Comparison of ENCODE assay signal across 17 mouse cellular contexts in the genomic region with DNA sequence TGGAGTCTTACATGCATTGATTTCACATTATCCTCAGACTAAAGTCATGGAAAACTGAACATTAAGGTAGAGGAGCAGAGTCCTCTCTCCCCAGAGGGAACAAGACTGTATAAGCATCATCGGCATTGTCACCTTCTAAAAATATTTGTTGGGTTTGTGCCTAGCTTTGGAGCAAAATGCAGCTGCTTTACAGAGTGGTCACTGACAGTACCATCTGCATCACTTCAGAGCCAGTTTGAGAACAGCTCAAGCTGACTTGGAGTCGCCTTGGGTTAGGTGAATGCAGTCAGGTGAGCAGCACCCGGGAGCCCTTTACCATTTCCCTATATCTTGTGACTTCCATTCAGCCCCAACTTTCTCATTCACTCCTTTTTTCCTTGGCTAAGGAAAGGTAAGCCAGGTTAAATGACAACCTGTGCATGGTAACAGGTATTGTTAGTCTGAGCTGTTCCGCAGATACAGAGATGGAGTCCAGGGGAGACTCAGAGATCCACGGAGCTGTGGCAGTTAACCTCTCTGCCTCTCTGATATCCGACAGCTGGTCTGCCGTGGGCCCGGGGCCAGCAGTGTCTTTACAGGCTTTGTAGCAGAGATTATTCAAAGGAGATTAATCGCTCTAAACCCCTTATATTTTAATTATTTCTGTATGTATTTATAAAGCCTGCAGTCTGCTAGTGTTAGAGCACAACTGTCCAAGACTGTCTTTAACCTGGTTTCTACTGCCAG.
DNase-seq lines count a peak whose midpoint lies in the region; ATAC-seq and TF ChIP-seq lines count a peak whose summit lies in the region.
"Had no signal": no experiment of that assay in that cellular context is flagged by ENCODE, and none has a peak within 500 bp of the region (broad histone marks: within the 10 kb centered on the region; RNA-seq: fewer than 3 reads in every experiment).

No protein-coding gene starts in this region.

- TF ChIP-seq POLR2A in heart, adult 2 months (IDR thresholded peaks at IDR 0.05; ENCODE audit: insufficient read depth, low read depth, low read length), result no peak
- no peak for TF ChIP-seq POLR2A in lung, adult 2 months (IDR thresholded peaks at IDR 0.05; ENCODE audit: borderline replicate concordance, extremely low read depth, low read depth, low read length)

- H3K79me2 ChIP-seq in heart, adult 2 months (replicated peaks; ENCODE audit: control insufficient read depth, insufficient read depth, low read length), result no peaks in the 10 kb centered on the region

- DNase-seq in heart, adult 11 months, result peak; percentile 66
- DNase-seq in heart, adult 2 months, result no peak
- no peak for DNase-seq in lung, adult 2 months
- DNase-seq in cerebellum, adult 9-10 months, result peak; percentile 33
- DNase-seq in retina, adult 2 months (ENCODE audit: low read depth, low spot score), result peak; percentile 34
- no peak for DNase-seq in neural tube, embryonic 10.5 days (ENCODE audit: extremely low spot score, low spot score)
- DNase-seq: kidney, adult 8-10 months; right cerebral cortex, postnatal 4 days; thymus, postnatal 25 days had no signal

- no peak for TF ChIP-seq CTCF in heart, adult 2 months (IDR thresholded peaks at IDR 0.05)
- no peak for TF ChIP-seq CTCF in lung, adult 2 months (IDR thresholded peaks at IDR 0.05; ENCODE audit: insufficient read depth, low read length)

- no peak overlapping the region for H3K4me2 ChIP-seq in lung, embryonic 16.5 days (ENCODE audit: low read depth, low read length)
- H3K4me2 ChIP-seq: embryonic facial prominence, embryonic 12.5 days; forebrain, embryonic 15.5 days; hindbrain, embryonic 14.5 days; liver, embryonic 11.5 days; neural tube, embryonic 13.5 days had no signal

- no peaks in the 10 kb centered on the region for H3K27me3 ChIP-seq in heart, adult 2 months (ENCODE audit: control insufficient read depth, insufficient read depth, low read length)
- no peaks in the 10 kb centered on the region for H3K27me3 ChIP-seq in lung, embryonic 16.5 days (ENCODE audit: control insufficient read depth, insufficient read depth, low read depth, low read length)
- H3K27me3 ChIP-seq: embryonic facial prominence, embryonic 12.5 days; forebrain, embryonic 15.5 days; megakaryocyte, embryonic 14.5 days; neural tube, embryonic 13.5 days had no signal

- ATAC-seq in lung, embryonic 16.5 days (ENCODE audit: low read depth), result peak; percentile 51; the same call in 1 of the 2 replicates
- no peak for ATAC-seq in monocyte, adult 5-6 weeks (replicated peaks; ENCODE audit: insufficient number of reproducible peaks, low FRiP score, low TSS enrichment, poor library complexity, severe bottlenecking)
- ATAC-seq: forebrain, embryonic 15.5 days had no signal

- no peak overlapping the region for H3K9ac ChIP-seq in heart, adult 2 months (ENCODE audit: low read depth, low read length)
- no peak overlapping the region for H3K9ac ChIP-seq in lung, embryonic 16.5 days (ENCODE audit: low read length)
- H3K9ac ChIP-seq: embryonic facial prominence, embryonic 12.5 days; forebrain, embryonic 15.5 days; hindbrain, embryonic 14.5 days; neural tube, embryonic 13.5 days had no signal

- intact Hi-C loops in heart, adult 2 months (cut with DNase I), result no loop called here

- H3K36me3 ChIP-seq in heart, adult 2 months (ENCODE audit: control insufficient read depth, insufficient read depth, low read length), result no peaks in the 10 kb centered on the region
- no peaks in the 10 kb centered on the region for H3K36me3 ChIP-seq in lung, embryonic 16.5 days (ENCODE audit: control insufficient read depth, insufficient read depth, low read length)
- H3K36me3 ChIP-seq: embryonic facial prominence, embryonic 12.5 days; forebrain, embryonic 15.5 days; neural tube, embryonic 13.5 days had no signal

- no peaks in the 10 kb centered on the region for H3K9me3 ChIP-seq in lung, embryonic 16.5 days (ENCODE audit: control insufficient read depth, low read length)
- H3K9me3 ChIP-seq: embryonic facial prominence, embryonic 12.5 days; forebrain, embryonic 15.5 days; megakaryocyte, embryonic 14.5 days; neural tube, embryonic 13.5 days had no signal

- no peak overlapping the region for H3K27ac ChIP-seq in heart, adult 2 months
- no peak overlapping the region for H3K27ac ChIP-seq in lung, embryonic 16.5 days (ENCODE audit: low read length)
- H3K27ac ChIP-seq: embryonic facial prominence, embryonic 12.5 days; forebrain, embryonic 15.5 days; hindbrain, embryonic 14.5 days; neural tube, embryonic 13.5 days had no signal

- no peak for TF ChIP-seq EP300 in heart, adult 2 months (IDR thresholded peaks at IDR 0.05; ENCODE audit: insufficient read depth, low read depth, low read length)

- H3K4me1 ChIP-seq in heart, adult 2 months (ENCODE audit: control insufficient read depth, insufficient read depth, low read length), result no peaks in the 10 kb centered on the region
- no peaks in the 10 kb centered on the region for H3K4me1 ChIP-seq in lung, embryonic 16.5 days (replicated peaks; ENCODE audit: control insufficient read depth, insufficient read depth, low read length)
- H3K4me1 ChIP-seq in lung, adult 2 months (ENCODE audit: control insufficient read depth, insufficient read depth, low read length), result no peaks in the 10 kb centered on the region

- H3K4me3 ChIP-seq in heart, adult 2 months, result no peak overlapping the region
- H3K4me3 ChIP-seq in lung, embryonic 16.5 days (ENCODE audit: low read length), result no peak overlapping the region
- no peak overlapping the region for H3K4me3 ChIP-seq in lung, adult 2 months (replicated peaks; ENCODE audit: extremely low read depth, low read depth, low read length)
- H3K4me3 ChIP-seq: embryonic facial prominence, embryonic 12.5 days; forebrain, embryonic 15.5 days; megakaryocyte, embryonic 14.5 days; neural tube, embryonic 13.5 days had no signal

- WGBS in heart, adult 2 months, result 56% methylated on average over 9 of the region's 9 CpGs
- 50% methylated on average over 9 of the region's 9 CpGs for WGBS in lung, embryonic 16.5 days
- 67% methylated on average over 9 of the region's 9 CpGs for WGBS in lung, adult 2 months

Comparison
In these comparisons a context has a peak if more than half of its experiments do, and no peak if none do; other contexts are left out.
1. DNase-seq: peak in heart, adult 11 months (single experiment), cerebellum, adult 9-10 months (single experiment) and retina, adult 2 months (single experiment); none in heart, adult 2 months (0 of 2), lung, adult 2 months (single experiment) and neural tube, embryonic 10.5 days (single experiment).